Mouse (Mus musculus) hindbrain, postnatal 0 days (tissue): ENCODE results near the gene Orm3. TPM values are rescaled to one million over a fixed set of nuclear protein-coding genes. Genes with fewer than 3 reads are reported as not detected.
A peak's percentile ranks its signal among the peaks of the same experiment; 100 is the strongest.

Source experiments
- ATAC-seq: fragments of 200-750 bp; cut with Nextera tagmentation; 2 replicates; pipeline ENCODE4 v1.8.0; 2017; ENCODE audit warnings: mild to moderate bottlenecking, moderate TSS enrichment, moderate library complexity
- DNase-seq: peaks from one replicate; pipeline ENCODE4 v3.0.0-alpha.2; 2015; ENCODE audit warnings: low spot score
- H3K27ac ChIP-seq: fragments of 300-500 bp; sonication (generic); 2 replicates; pipeline ENCODE4 v1.5.1; 2014; ENCODE audit warnings: mild to moderate bottlenecking
- H3K27me3 ChIP-seq: fragments of 300-500 bp; sonication (generic); 2 replicates; pipeline ENCODE4 v1.6.1; 2014; ENCODE audit warnings: low read length, mixed read lengths; ENCODE audit not compliant: insufficient read depth
- H3K36me3 ChIP-seq: fragments of 300-500 bp; sonication (generic); 2 replicates; pipeline ENCODE4 v1.6.1; 2014; ENCODE audit warnings: low read length, mixed read lengths; ENCODE audit not compliant: insufficient read depth
- H3K4me1 ChIP-seq: fragments of 300-500 bp; sonication (generic); 2 replicates; pipeline ENCODE4 v1.6.1; 2014; ENCODE audit warnings: antibody characterized with exemption, low read length, mixed read lengths; ENCODE audit not compliant: insufficient read depth
- H3K4me2 ChIP-seq: fragments of 300-500 bp; sonication (generic); 2 replicates; pipeline ENCODE4 v1.6.1; 2014; ENCODE audit warnings: low read depth, mild to moderate bottlenecking, low read length, moderate library complexity, mixed read lengths
- H3K4me3 ChIP-seq: fragments of 300-500 bp; sonication (generic); 2 replicates; pipeline ENCODE4 v1.5.1; 2014; ENCODE audit warnings: low read length
- H3K9ac ChIP-seq: fragments of 300-500 bp; sonication (generic); replicated peaks from 2 replicates; pipeline ENCODE4 v1.6.1; 2014; ENCODE audit warnings: mild to moderate bottlenecking, low read length, moderate library complexity, mixed read lengths
- H3K9me3 ChIP-seq: fragments of 300-500 bp; sonication (generic); 2 replicates; pipeline ENCODE4 v1.6.1; 2016; ENCODE audit warnings: low read length, mixed read lengths
- CTCF ChIP-seq: IDR thresholded peaks from 2 replicates; pipeline ENCODE4 v1.5.1; 2016; ENCODE audit warnings: antibody characterized with exemption, control low read depth, low read depth
- WGBS: fragments of 180-500 bp; shearing (Covaris S2); extraction: QIAGEN DNeasy Blood & Tissue Kit; methylation state at CpG from one replicate; pipeline ENCODE4 v1.1.7; 2014; 5-methylcytosine and 5-hydroxymethylcytosine counted together
- polyA plus RNA-seq: library from polyadenylated mRNA; unstranded; fragments of >200 nt; fragmentation: Nextera tagmentation; extraction: Ambion mirVana; gene quantifications from 2 replicates; pipeline ENCODE4 v1.2.1, GENCODE M21; 2015
- total RNA-seq: library from RNA; depleted of rRNA; stranded (reverse); fragments of >200 nt; gene quantifications from 2 replicates; pipeline ENCODE4 v1.2.3, GENCODE M21; 2014; rRNA removed

Gene Orm3
- total and polyA plus RNA-seq, 2 experiments from 2014 or later, result not detected

DNA sequence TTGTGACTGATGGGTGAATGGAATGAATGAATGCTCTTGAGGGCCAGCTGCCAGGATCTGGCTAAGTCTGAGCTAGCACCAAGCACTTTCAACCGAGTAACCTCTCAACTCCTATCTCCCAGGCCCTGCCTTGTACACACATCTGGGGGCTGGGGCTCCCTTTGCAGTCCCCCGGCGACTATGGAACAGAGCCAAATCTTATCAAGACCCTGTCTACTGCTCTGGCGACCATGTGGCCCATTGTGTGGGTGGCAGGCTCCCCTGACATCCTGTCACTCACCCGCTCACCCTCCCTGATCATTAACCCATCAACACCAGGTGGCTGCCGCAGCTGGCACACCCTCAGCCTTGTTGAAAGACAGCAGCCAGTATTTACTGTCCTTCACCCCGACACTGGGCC, 49.1 kb downstream of the Orm3 start:
- no peak for TF ChIP-seq CTCF
- ATAC-seq (no peak), DNase-seq (peak; percentile 27)
- no peaks in the 10 kb centered on the region for H3K9me3 ChIP-seq
- peaks cover 31% of the 10 kb centered on the region for H3K4me1 ChIP-seq
- H3K36me3 ChIP-seq, result no peaks in the 10 kb centered on the region
- 18% methylated on average over 7 of the region's 7 CpGs for WGBS
- no peaks in the 10 kb centered on the region for H3K27me3 ChIP-seq
- no peak overlapping the region for H3K9ac ChIP-seq
- H3K4me2 ChIP-seq, result no peak overlapping the region
- no peak overlapping the region for H3K4me3 ChIP-seq
- no peak overlapping the region; the same call in 1 of the 2 replicates for H3K27ac ChIP-seq

DNA sequence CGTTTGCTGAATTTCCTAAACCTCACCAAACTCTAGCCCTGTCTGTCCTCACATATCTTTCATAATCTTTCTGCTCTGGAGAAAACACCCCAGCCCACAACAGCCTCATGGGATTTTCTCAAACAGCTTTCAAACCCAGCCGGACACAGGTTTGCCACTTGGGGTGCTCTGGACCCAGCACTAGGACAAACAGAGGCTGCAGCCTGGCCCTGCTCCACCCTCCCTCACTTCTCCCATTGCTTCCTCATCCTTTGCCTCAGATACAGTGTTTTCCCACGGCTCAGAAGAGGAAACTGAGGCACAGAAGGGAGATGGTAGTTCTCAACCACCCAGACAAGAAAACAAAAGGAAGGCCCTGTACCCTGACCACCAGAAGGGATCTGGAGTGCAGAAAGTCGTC, 49.7 kb downstream of the Orm3 start:
- no peaks in the 10 kb centered on the region for H3K27me3 ChIP-seq
- H3K4me2 ChIP-seq, result no peak overlapping the region
- H3K36me3 ChIP-seq, result no peaks in the 10 kb centered on the region
- H3K9me3 ChIP-seq, result no peaks in the 10 kb centered on the region
- TF ChIP-seq CTCF, result peak; percentile 7; the same call in 1 of the 2 replicates
- ATAC-seq (no peak), DNase-seq (no peak)
- WGBS, result 56% methylated on average over 4 of the region's 4 CpGs
- H3K4me3 ChIP-seq, result no peak overlapping the region
- H3K4me1 ChIP-seq, result peaks cover 31% of the 10 kb centered on the region
- no peak overlapping the region for H3K27ac ChIP-seq
- no peak overlapping the region for H3K9ac ChIP-seq

DNA sequence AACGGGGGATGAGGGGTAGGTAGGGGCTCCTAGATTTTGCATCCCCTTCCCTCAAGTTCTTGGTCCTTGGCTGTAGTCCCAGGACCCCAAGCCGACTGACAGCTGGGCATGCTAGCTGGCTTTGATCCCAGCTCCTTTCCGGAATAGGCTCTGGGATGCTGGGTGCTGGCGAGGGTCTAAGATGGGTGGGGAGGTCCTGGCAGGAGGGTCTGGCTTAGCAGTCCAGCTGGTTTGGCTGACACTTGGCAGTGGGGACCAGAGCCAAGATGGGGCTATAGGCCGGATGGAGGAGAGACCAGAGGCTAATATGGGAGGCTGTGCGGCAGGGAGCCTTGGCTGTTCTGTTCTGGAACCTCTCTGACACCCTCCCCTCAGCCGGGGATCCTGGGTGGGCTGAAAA, 52.3 kb downstream of the Orm3 start:
- Histone ChIP-seq H3K36me3 (no peaks in the 10 kb centered on the region), H3K9me3 (no peaks in the 10 kb centered on the region), H3K4me2 (peak overlapping the region; percentile 96), H3K27ac (peak overlapping the region; percentile 68; the same call in 1 of the 2 replicates), H3K4me3 (0 out of 2 replicates have a peak overlapping the region, but pooled peaks have one; percentile 1), H3K9ac (no peak overlapping the region), H3K4me1 (peaks cover 29% of the 10 kb centered on the region), H3K27me3 (no peaks in the 10 kb centered on the region)
- TF ChIP-seq CTCF, result no peak
- WGBS, result 30% methylated on average over 7 of the region's 7 CpGs
- ATAC-seq (peak; percentile 19), DNase-seq (peak; percentile 84)

DNA sequence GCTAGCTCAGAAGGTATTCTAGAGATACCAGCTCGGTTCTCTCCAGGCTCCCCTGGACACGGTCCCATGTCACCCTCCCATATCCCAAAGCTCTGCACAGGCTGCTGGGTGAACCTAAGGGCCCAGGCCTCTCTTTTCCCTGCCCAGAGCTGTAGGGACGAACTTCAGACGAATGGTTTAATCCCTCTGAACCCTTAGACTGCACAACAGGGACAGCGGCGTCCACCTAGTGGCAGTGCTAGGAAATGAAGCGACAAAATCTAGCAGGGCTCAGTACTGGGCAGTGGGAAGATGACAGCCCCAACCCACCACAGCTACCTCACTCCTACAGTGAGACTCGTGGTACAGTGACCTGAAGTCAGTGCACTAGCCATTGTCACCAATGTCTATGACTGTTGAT, 52.7 kb downstream of the Orm3 start:
- peak; percentile 91 for TF ChIP-seq CTCF
- peak; percentile 60 for ATAC-seq
- peak; percentile 74 for DNase-seq
- WGBS, result 5% methylated on average over 8 of the region's 8 CpGs
- peak overlapping the region; percentile 96 for H3K4me2 ChIP-seq
- H3K9ac ChIP-seq, result no peak overlapping the region
- peaks cover 25% of the 10 kb centered on the region for H3K4me1 ChIP-seq
- no peaks in the 10 kb centered on the region for H3K27me3 ChIP-seq
- H3K36me3 ChIP-seq, result no peaks in the 10 kb centered on the region
- peak overlapping the region; percentile 68 for H3K27ac ChIP-seq
- H3K9me3 ChIP-seq, result no peaks in the 10 kb centered on the region
- H3K4me3 ChIP-seq, result 0 out of 2 replicates have a peak overlapping the region, but pooled peaks have one; percentile 58

Other genes starting within 250 kb of the Orm3 start
- gene Ambp, start 201.4 kb upstream of the Orm3 start, total RNA-seq, result not detected in 2 replicates
- not detected in 2 replicates for gene Ambp, start 201.4 kb upstream of the Orm3 start, polyA plus RNA-seq
- gene Kif12, start 184.0 kb upstream of the Orm3 start, total RNA-seq, result 0.18 and 0.47 TPM in 2 replicates
- gene Kif12, start 184.0 kb upstream of the Orm3 start, polyA plus RNA-seq, result 0.10 and 0.39 TPM in 2 replicates
- 5.8 and 9.5 TPM in 2 replicates for gene Col27a1, start 142.2 kb upstream of the Orm3 start, total RNA-seq
- gene Col27a1, start 142.2 kb upstream of the Orm3 start, polyA plus RNA-seq, result 1.4 and 1.9 TPM in 2 replicates
- not detected in 2 replicates for gene Orm1, start 11.6 kb upstream of the Orm3 start, total RNA-seq
- not detected in 2 replicates for gene Orm1, start 11.6 kb upstream of the Orm3 start, polyA plus RNA-seq
- gene Orm2, start 6.3 kb downstream of the Orm3 start, total RNA-seq, result not detected in 2 replicates
- not detected in 2 replicates for gene Orm2, start 6.3 kb downstream of the Orm3 start, polyA plus RNA-seq
- 7.2 and 8.1 TPM in 2 replicates for gene Akna, start 47.2 kb downstream of the Orm3 start, total RNA-seq
- gene Akna, start 47.2 kb downstream of the Orm3 start, polyA plus RNA-seq, result 2.7 and 3.2 TPM in 2 replicates
- 26.4 and 34.6 TPM in 2 replicates for gene Whrn, start 139.8 kb downstream of the Orm3 start, total RNA-seq
- gene Whrn, start 139.8 kb downstream of the Orm3 start, polyA plus RNA-seq, result 4.7 TPM in 2 replicates
- 125 and 136 TPM in 2 replicates for gene Atp6v1g1, start 188.6 kb downstream of the Orm3 start, total RNA-seq
- gene Atp6v1g1, start 188.6 kb downstream of the Orm3 start, polyA plus RNA-seq, result 357 and 367 TPM in 2 replicates
- gene Tmem268, start 202.6 kb downstream of the Orm3 start, total RNA-seq, result 3.2 and 7.9 TPM in 2 replicates
- 3.9 and 4.1 TPM in 2 replicates for gene Tmem268, start 202.6 kb downstream of the Orm3 start, polyA plus RNA-seq
- not detected in 2 replicates for gene Gm11213, start 249.1 kb downstream of the Orm3 start, total RNA-seq
- not detected in 2 replicates for gene Gm11213, start 249.1 kb downstream of the Orm3 start, polyA plus RNA-seq